Mouse (Mus musculus): ENCODE measurements around the gene Acsm3.

The Acsm3 gene

DNA sequence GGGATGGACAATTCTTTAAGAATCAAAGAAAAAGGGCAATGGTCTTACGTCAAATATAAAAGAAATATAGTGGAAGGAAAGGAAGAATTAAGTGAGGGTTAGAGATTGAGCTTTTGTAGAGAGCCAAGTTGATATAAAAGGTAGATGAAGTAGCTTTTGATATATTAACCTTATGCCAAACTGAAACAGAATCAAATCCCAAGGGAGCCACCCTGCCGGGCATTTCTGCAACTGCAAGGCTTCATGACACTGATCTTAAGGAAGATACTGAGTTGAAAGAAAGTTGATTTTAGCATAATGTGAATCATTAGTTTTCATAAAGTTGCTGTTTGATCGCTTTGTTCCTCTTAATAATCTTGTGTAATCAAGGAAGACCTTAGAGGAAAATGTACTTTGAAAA, 28.3 kb downstream of the Acsm3 start:
- no peak for TF ChIP-seq GATA4 (IDR thresholded peaks at IDR 0.05; ENCODE audit: insufficient replicate concordance, low read length)

DNA sequence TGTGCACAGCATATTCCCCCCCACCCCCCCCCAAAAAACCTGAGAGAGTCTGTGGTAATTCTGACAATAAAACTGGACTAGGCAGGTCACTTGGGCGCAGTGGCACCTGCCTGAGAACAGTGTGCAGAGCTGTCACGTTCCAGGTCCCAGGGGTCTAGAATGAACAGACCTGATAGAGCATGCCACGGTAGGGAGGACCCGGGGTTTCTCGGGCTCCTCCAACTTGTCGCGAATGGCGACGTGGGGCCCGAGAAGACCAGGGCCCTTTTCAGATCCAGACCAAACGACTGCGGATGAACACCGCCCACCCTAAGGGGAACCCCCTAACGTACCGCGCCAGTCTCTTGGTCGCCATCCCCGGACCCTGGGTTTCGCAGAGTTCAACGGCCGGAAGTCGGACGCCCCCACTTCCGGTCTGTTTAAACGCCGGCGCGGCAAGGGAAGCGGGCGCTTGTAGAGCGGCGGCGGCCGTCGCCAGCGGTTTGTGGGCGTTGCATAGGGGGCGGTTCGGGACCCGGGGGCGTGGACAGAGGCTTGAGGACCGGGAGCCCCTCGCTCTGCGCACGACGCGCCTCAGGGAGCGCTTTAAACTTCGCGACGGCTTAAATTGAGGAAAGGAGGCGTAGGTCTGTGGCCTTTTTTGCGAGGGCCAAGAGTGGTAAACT, 33.0 kb downstream of the Acsm3 start, which contains the start of the genes Rexo5 and Eri2:
Gene Rexo5, plus strand, starts transcription at position 421 of the 665 bp plus-strand sequence.
Gene Eri2, minus strand, starts transcription at position 473 of the 665 bp plus-strand sequence.
- no peak for TF ChIP-seq GATA4 (IDR thresholded peaks at IDR 0.05; ENCODE audit: insufficient replicate concordance, low read length)

- no peak for TF ChIP-seq GATA4 (IDR thresholded peaks at IDR 0.05; ENCODE audit: insufficient replicate concordance, low read length)
Measured at GRCm38 (mm10) chr7:119794251-119794638, 33.5 kb downstream of the Acsm3 start.

DNA sequence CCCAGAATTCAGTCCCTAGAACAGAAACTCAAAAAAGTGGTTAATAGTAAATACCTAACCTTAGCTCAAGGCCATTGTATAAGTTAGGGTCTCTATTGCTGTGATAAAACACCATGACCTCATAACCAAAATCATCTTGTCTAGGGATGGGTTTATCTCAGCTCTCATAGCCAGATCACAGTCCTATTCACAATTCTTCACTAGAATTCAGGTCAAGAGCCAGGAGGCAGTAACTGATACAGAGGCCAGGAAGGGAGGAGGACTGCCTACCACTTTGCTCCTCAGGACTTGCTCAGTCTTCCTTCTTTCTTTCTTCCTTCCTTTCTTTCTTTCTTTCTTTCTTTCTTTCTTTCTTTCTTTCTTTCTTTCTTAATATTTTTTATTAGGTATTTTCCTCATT, 34.6 kb downstream of the Acsm3 start:
- TF ChIP-seq GATA4 (IDR thresholded peaks at IDR 0.05; ENCODE audit: insufficient replicate concordance, low read length): no peak

GRCm38 (mm10) chr7:119800488-119800887, 39.8 kb downstream of the Acsm3 start:
- no peak for TF ChIP-seq GATA4 (IDR thresholded peaks at IDR 0.05; ENCODE audit: insufficient replicate concordance, low read length)

GRCm38 (mm10) chr7:119800991-119801390, 40.3 kb downstream of the Acsm3 start:
- no peak for TF ChIP-seq GATA4 (IDR thresholded peaks at IDR 0.05; ENCODE audit: insufficient replicate concordance, low read length)

- TF ChIP-seq GATA4 (IDR thresholded peaks at IDR 0.05; ENCODE audit: insufficient replicate concordance, low read length): no peak
Measured at GRCm38 (mm10) chr7:119807396-119807795, 46.7 kb downstream of the Acsm3 start.

DNA sequence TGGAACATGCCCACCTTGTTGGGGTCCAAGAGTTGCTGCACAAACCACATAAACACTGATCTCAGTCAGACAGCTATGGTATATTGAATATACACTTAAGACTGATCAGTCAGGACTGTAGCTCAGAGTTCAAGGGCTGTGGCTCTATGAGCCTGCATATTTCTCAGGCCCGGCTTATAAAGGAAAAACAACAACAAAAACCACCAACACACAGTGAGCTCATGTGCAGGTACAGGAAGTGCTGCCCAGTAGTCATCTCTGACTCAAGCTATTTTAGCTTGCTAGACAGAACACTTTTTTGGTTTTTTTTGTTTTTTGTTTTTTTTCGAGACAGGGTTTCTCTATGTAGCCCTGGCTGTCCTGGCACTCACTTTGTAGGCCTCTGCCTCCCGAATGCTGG, 48.0 kb downstream of the Acsm3 start:
- TF ChIP-seq GATA4 (IDR thresholded peaks at IDR 0.05; ENCODE audit: insufficient replicate concordance, low read length): no peak

DNA sequence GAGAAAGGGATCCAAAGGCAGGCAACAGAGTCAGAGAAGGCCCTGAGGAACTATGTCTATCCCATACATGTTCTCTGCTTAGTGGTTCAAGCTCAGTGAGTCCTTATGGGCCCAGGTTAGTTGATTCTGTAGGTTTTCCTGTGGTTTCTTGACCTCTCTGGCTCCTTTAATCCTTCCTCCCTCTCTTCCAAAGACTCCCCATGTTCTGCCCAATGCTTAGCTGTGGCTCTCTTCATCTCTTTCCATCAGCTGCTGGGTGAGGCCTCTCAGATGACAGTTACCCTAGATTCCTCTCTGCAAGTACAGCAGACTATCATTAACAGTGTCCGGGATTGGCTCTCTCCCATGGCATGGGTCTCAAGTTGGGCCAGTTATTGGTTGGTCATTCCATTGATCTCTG, 74.6 kb downstream of the Acsm3 start:
- no peak for TF ChIP-seq GATA4 (IDR thresholded peaks at IDR 0.05; ENCODE audit: insufficient replicate concordance, low read length)

GRCm38 (mm10) chr7:119835996-119836777, 75.5 kb downstream of the Acsm3 start:
- no peak for TF ChIP-seq GATA4 (IDR thresholded peaks at IDR 0.05; ENCODE audit: insufficient replicate concordance, low read length)

Data from liver, adult (tissue).